Mouse (Mus musculus): ENCODE results near the gene Phrf1. TPM values are rescaled to one million over a fixed set of nuclear protein-coding genes. Genes with fewer than 3 reads are reported as not detected.

The Phrf1 gene
- polyA plus RNA-seq, 1 experiment from 2014 or later, result 67.4 TPM

DNA sequence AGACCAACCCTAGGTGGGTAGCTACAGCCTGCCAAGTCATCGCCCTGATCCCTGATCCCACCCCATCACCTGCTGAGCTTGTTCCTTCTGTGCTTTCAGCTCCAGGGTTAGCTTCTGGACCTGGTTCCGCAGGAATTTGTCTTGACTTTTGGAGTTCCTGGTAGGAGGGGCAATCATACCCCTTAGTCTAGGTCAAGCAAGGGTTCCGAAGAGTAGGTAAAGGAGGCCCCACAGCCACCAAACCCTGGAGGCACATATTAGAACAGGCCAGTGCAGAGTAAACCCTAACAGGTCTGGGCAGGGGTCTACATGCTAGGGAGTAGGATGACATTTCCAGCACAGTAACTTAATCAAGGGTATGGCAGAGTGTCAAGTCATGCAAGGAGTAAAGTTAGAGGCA lies 15.5 kb upstream of the Phrf1 start:
- no peak for DNase-seq (ENCODE audit: low spot score)

DNA sequence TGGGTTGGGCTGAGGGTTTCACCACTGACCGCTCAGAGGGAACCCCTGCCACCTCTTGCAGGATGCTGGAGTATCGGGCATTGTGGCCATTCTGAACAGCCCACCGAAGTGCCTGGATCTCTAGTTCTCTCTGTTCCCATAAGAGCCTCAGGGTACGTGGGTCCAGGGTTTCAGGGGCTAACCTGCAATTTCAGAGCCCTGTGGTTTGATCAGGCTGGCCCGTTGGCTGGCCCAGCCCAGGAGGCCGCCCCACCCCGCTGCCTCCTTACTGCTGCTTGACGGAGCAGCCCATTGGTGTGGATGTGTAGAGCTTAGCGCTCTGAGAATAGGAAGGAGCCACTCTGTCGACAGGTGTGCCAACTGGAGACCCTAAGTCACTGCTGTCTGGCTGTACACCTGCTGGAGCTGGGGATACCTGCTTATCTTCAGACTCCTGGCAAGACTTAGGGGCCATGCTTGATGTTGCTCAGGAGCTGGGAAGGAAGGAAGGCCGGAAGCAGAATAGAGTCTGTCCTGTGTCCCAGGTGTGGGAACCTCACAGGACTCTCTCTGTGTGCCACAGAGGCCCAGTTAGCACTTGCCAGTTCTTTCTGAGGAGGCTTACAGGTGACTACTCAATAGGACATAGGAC lies 14.9 kb upstream of the Phrf1 start, which contains the start of gene Lmntd2:
Lmntd2 (minus strand) TSS at position 476 of the 631 bp plus-strand sequence.
- DNase-seq (ENCODE audit: low spot score), result no peak

GRCm38 (mm10) chr7:141214310-141214709 lies 14.3 kb upstream of the Phrf1 start:
- DNase-seq (ENCODE audit: low spot score), result no peak

GRCm38 (mm10) chr7:141215101-141215879 lies 13.3 kb upstream of the Phrf1 start, which contains the start of gene Rassf7:
Gene Rassf7 (plus strand): TSS chr7:141215860.
- DNase-seq (ENCODE audit: low spot score), result peak; percentile 96

DNA sequence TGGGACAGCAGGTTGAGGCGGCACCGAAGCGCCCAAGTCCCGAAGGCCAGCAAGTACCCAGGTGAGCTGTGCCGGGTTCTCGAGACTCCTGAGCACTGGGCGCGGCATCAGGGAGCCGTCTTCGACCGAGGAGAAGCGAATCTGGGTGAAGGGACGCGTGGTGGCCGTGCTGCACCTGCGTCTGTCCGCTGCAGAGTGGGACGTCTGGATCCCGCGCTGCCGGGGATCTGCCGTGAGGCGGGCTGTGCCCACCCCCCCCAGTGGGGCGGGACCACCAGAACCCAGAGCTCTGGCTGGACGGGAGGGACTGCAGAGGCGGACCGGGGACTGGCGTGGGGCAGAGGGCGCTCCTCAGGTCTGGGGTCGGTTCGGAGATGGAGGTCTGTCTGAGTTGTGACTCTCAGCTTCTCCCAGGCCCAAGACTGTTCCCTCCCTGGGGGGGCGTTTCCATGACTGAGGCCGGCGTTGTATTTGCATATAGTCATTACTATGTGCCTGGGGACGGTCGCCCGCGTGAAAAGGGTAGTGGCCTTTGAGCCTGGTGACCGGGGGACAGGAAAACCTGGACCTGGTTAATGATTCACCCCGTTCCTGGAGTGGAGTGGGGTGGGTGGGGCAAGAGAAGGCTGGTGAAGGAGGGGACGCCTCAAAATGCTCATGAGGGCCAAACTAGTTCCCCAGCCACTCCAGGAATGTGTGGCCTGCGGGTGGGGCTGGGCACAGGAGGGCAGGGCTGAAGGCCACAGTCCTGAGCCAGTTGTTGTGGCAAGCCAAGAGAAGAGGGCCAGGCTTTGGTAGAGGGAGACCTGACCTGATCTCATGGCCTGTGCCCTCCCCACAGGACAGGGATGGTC lies 12.5 kb upstream of the Phrf1 start:
- DNase-seq (ENCODE audit: low spot score), result no peak

DNA sequence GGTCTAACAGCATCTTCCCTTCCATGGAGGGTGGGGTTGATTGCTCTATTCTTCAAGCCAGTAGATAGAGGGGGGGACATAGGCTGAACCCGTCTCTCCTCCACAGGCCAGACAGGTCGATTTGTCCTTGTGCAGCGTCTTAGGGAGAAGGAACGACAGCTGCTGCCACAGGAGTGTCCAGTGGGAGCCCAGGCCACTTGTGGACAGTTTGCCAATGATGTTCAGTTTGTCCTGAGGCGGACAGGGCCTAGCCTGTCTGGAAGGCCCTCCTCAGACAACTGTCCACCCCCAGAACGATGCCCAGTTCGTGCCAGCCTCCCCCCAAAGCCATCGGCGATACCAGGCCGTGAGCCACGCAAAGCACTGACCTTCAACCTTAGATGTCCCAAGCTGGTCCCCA lies 11.7 kb upstream of the Phrf1 start:
- no peak for DNase-seq (ENCODE audit: low spot score)

DNA sequence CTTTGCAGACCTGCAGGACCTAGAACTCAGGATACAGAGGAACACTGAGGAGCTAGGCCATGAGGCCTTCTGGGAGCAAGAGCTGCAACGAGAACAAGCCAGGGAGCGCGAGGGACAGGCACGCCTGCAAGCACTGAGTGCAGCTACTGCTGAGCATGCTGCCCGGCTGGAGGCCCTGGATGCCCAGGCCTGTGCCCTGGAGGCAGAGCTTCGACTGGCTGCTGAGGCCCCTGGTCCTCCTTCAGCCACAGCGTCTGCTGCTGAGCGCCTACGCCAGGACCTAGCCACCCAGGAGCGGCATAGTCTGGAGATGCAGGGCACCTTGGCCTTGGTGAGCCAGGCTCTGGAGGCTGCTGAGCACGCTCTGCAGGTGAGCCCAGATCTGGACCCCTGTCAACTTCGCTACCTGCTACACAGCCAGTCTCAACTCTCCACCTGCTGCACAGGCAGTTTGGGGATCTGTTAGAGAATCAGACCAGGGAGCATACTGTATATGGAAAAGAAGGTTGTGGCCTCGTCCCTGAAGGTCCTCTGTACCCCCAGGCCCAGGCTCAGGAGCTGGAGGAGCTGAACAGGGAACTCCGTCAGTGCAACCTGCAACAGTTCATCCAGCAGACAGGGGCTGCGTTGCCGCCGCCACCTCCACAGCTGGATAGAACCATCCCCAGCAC lies 11.1 kb upstream of the Phrf1 start:
- no peak for DNase-seq (ENCODE audit: low spot score)

DNA sequence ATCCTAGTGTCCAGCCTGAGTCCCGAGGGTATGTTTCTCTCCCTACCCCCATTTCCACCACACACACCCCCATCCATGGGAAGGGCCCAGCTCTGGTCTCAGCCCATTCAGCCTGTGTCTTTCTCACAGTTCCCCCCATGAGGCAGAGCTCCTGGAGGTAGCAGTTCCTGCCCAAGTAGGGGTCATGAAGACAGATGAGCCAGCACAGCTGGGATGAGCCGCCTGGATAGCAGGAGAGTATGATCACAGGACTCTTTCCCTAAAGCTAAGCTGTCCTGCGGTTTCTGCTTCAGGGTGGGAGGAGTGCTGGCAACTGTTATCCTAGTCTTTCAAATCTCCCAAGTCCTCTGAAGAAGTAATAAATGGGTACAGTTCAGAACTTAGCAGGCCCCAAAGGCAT lies 10.4 kb upstream of the Phrf1 start:
- DNase-seq (ENCODE audit: low spot score), result no peak

- DNase-seq (ENCODE audit: low spot score), result no peak
These were observed 9.9 kb upstream of the Phrf1 start for GRCm38 (mm10) chr7:141218557-141219133.

DNA sequence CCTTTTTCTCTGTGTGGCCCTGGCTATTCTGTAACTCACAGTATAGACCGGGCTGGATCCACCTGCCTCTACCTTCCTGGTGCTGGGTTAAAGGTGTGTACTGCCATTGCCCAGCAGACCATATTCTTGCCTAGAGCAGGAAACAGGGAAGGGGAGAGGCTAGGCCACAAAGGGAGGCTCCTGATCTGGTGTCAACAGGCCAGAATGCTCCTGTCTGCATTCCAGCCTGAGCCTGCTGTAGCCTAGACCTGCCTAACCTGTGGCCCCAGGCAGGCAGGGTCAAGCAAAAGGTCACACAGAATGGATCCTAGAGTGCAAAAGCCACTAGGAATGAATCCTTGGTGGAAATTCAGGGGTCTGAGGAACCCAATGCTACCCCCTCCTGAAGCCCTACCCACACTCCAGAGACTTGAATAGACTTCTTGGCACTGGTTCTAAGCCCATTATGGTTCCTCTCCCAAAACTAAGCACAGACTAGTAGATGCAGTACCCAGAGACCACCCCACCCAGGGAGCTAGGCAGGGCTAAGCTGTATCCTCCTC lies 9.0 kb upstream of the Phrf1 start:
- DNase-seq (ENCODE audit: low spot score), result no peak

- DNase-seq (ENCODE audit: low spot score), result no peak
These were observed 8.2 kb upstream of the Phrf1 start for GRCm38 (mm10) chr7:141220377-141220776.

- DNase-seq (ENCODE audit: low spot score), result peak; percentile 96
These were observed 7.1 kb upstream of the Phrf1 start for GRCm38 (mm10) chr7:141221249-141222125.

DNA sequence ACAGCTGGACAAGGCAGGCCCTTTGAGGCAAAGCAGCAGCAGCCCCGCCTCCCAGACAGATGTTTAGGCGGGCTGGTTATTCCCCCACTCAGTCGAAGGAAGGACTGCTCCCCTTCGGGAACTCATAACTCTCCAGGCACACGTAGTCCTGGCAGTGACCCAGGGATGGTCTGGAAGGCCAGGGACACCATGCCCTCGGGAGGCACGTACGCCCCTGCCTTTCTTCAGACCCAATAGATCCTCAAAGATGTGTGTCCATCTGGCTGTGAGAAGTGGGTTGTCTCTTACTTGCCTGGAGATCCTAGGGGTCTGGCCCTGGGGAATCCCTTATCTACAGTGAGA lies 6.5 kb upstream of the Phrf1 start:
- DNase-seq (ENCODE audit: low spot score), result no peak

DNA sequence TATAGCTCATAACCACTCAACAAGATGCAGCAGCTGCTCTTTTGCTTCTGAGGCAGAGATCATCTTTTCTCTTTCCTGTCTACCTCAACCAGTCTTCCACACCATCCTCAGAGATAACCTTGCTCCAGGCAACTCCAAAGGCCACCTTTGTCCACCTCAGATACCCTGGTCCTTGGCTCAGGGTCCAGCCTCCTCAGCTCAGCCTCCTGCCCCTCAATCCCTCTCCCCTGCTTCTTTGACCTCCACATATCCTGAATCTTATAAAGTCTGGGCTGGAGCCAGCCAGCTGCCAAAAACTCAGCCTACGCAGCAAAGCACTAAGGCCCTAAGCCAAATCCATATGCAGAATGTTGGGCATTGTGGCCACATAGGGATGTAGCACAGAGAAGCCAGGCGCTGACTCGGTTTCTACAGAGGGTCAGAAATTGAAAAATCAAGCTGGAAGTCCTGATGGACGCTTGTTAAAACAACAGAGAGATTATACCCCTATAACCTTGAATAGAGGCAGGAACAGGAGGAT lies 5.8 kb upstream of the Phrf1 start:
- DNase-seq (ENCODE audit: low spot score), result no peak

DNA sequence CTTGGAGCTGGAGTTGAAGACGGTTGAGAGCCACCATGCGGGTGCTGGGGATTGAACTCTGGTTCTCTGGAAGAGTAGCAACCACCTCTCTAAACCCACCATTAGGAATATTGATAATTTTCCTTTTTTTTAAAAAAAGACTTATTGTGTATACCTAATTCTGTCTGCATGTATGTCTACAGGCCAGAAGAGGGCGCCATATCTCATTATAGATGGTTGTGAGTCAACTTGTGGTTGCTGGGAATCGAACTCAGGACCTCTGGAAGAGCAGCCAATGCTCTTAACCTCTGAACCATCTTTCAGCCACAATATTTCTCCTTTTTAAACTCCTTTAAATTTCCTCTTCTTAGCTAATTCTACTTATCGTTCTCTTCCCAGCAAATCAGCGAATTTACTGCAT lies 2.0 kb upstream of the Phrf1 start:
- DNase-seq (ENCODE audit: low spot score), result no peak

DNA sequence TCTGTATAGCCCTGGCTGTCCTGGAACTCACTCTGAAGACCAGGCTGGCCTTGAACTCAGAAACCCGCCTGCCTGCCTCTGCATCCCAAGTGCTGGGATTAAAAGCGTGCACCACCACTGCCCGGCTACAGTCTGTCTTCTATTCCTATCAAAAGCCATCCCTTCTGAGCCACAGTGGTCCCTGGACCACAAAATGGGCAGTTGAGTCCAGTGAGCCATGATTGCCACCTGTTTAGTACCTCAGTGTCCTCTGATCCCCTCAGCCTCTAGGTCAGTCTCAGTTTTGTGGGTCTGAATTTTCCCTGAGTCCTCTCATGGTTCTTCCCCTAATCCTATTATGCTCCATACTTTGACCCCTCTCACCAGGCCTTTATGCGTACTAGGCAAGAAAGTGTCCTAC lies 788 bp upstream of the Phrf1 start:
- no peak for DNase-seq (ENCODE audit: low spot score)

GRCm38 (mm10) chr7:141229702-141230101 lies 1.1 kb downstream of the Phrf1 start:
- no peak for DNase-seq (ENCODE audit: low spot score)

DNA sequence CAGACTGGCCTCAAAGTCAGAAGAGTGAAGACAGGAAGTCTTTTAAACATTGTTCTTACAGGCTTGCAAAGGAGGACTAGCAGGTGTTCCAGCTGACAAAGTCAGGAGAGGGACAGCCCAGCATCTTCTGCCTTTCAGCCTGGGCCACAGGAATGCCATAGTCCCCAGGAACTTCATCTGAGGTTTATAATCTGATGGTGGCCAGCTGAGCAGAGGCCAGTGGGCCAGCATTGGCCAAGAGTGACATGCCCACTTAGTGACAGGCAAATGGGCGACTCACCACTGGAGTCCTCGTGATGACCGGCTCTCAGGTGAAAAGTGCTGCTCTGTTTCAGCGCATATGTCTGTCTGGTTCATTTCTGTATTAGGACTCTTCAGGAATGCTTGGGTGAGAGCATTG lies 2.0 kb downstream of the Phrf1 start:
- DNase-seq (ENCODE audit: low spot score), result no peak

- DNase-seq (ENCODE audit: low spot score), result no peak
These were observed 2.5 kb downstream of the Phrf1 start for GRCm38 (mm10) chr7:141231111-141231510.

DNA sequence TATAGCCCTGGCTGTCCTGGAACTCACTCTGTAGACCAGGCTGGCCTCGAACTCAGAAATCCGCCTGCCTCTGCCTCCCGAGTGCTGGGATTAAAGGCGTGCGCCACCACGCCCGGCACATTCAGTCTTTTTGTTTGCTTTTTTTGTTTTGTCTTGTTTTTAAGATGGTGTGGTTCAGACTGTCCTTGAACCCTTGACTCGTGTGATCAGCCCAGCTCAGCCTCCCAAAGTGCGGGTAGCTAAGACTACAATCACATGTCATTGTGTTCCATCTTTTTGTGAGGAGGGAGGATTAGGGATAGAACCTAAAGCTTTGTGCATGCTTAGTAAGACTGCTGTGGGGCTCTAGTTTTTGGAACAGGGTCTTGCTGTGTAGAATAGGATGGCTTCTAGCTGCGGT lies 3.0 kb downstream of the Phrf1 start:
- DNase-seq (ENCODE audit: low spot score), result no peak

All from thymus, postnatal 0 days (tissue).